Mouse (Mus musculus) small intestine, adult 2 months (tissue): ENCODE measurements at regions not wholly inside any gene's neighbourhood (a gene's known extent, or its start where the extent isn't known, plus 50 kb on each side); places are given as distances from the start of the nearest gene placed in this dataset.

Experiments used
- CTCF ChIP-seq: fragments of 200-500 bp; IDR thresholded peaks from 2 replicates; pipeline ENCODE4 v1.5.1; 2012; ENCODE audit warnings: low read depth, mild to moderate bottlenecking, control low read depth, inconsistent platforms, low read length, moderate library complexity, mixed read lengths; ENCODE audit not compliant: insufficient replicate concordance, insufficient read length; ENCODE audit errors: extremely low read depth
- POLR2A ChIP-seq: fragments of 200-500 bp; IDR thresholded peaks from 2 replicates; pipeline ENCODE4 v1.6.1; 2012; ENCODE audit warnings: low read depth, mild to moderate bottlenecking, control low read depth, inconsistent platforms, low read length, moderate library complexity

DNA sequence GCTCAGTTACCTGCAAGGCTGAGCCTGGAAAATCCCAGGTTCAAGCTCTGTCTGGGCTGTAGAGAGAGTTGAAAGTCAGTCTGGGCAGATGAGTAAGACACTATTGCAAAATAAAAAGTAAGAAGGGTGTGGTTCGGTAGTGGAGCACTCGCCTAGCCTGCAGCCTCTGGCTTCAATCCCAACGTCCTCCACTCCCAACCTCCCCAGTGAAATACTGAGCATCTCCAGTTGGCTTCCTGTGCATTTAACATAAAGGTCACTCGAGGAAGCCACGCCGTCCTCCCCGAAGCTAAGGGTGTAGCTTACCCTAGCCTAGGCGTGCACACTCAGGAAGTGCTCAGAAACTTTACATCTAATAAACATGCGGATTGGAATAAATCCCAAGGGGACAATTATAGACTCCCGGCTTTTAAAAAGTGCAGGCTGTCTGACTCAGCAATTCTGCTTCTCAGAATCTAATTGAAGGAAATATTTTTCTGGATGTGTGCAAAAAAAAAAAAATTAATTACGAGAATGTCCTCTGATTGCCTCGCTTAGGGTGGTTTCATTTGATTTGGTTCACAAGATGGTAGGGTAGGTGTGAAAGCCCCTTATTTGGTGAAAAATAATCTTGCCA, 137.6 kb upstream of the Rybp start:
- no peak for TF ChIP-seq POLR2A
- no peak for TF ChIP-seq CTCF
